Mouse (Mus musculus) CD4-positive, CD25-positive, alpha-beta regulatory T cell, adult 2 months (primary cell): ENCODE results near the gene Snf8.
A peak's percentile ranks its signal among the peaks of the same experiment; 100 is the strongest.

Experiments
- DNase-seq: peaks from one replicate; pipeline ENCODE4 v3.0.0-alpha.2; 2012; ENCODE audit warnings: low read depth, low spot score

Gene Snf8

DNA sequence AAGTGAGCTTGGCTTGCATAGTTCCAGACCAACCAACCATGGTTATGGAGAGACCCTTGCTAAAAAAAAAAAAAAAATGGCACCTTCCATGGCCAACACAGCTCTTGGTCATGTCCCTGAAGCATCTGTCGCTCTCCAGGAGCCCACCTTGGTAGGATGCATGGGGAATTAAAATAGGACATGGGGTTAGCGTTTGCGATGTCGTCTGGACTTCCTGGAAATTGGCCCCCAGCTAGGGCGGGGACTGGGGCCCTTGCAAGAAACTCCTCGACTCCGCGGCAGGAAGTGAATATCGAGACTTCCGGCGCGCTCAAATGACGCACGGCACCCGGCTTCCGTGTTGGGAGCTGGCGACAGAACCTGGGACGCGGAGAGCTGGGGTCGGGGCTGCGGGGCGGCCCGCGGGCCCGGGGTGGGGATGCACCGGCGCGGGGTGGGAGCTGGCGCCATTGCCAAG, at the start of gene Snf8:
Gene Snf8 (plus strand): TSS at position 290 of the 457 bp plus-strand sequence.
- DNase-seq = peak; percentile 96

DNA sequence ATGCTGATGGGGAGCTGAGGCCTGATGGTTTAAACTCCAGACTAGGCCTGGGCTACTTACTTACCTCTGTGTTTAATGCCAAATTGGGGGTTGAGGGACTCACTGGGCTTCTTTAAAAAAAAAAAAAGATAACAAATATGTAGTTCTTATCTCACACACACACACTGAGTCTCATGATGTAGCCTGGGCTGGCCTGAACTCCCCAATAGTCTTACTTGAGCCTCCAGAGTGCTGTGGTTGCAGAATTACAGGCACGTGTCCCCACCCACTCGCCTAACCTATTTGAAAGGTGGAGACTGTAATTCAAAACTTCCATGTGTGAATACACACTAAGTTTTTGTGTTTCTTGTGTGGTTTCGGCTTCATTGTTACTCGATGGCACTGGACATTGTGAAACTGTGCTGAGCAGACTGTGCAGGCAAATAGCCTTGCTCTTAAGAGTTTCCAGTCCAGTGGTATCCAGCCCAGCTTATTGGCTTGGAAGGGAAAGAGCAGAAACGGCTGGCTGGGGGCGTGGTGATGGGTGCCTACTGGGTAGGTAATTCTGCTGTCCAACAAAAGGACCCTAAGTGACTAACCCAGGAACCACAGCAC, 46.7 kb upstream of the Snf8 start:
- DNase-seq = no peak

DNA sequence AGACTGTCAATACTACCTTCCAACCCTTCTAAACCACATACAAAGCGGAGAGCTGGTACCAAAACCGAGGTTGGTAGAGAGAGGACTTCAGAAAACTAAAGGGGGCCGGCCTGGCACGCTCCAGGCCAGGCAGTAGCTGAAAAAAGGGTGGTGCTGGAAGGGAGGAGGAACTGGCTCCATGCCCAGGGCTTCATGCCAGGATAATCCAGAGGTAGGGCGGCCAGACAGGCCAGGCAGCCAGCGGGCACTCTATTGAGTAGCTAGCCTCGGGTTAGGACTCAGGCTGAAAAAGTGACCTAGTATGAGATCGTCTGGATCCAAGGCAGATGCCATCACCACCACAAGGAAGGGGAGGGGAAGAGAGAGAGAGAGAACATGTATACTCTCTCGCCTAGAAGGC, 46.2 kb upstream of the Snf8 start:
- DNase-seq = no peak

DNA sequence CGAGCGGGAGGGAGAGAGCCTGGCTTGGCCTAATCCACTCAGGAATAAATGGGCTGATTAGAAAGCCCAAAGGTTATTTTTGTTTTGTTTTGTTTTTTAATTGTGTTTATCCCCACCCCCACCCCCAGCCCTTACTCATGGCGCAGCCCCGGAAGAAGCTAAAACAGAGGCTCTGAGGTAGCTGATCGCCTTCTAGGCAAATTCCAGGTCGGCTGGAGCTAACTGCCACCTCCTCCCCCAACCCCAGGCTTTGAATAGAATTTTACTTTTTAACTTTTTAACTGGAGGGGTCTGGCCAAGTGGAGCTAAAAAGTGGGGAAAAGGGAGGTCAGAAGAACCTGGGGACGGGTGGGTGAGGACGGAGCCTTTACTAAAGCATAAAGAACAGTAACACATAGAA, 44.8 kb upstream of the Snf8 start:
- DNase-seq = no peak

DNA sequence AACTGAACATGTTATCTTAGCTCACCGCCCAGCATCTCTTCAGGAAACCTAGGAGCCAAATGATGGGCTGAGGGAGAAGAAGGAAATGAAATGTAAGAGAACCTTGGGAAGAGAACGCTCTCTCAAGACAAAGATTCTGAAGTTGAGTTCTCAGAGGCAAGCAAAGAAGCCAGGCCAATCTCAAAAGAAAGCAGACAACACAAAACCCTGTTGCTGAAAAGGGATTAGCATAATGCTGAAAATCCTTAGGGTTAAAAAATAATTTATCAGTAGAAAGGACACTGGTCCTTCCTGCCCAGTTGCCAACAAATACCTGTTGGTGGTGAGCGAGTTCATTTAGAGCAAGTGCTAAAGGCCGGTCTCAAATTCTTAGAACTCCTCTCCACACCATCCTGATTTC, 44.3 kb upstream of the Snf8 start:
- DNase-seq = no peak

DNA sequence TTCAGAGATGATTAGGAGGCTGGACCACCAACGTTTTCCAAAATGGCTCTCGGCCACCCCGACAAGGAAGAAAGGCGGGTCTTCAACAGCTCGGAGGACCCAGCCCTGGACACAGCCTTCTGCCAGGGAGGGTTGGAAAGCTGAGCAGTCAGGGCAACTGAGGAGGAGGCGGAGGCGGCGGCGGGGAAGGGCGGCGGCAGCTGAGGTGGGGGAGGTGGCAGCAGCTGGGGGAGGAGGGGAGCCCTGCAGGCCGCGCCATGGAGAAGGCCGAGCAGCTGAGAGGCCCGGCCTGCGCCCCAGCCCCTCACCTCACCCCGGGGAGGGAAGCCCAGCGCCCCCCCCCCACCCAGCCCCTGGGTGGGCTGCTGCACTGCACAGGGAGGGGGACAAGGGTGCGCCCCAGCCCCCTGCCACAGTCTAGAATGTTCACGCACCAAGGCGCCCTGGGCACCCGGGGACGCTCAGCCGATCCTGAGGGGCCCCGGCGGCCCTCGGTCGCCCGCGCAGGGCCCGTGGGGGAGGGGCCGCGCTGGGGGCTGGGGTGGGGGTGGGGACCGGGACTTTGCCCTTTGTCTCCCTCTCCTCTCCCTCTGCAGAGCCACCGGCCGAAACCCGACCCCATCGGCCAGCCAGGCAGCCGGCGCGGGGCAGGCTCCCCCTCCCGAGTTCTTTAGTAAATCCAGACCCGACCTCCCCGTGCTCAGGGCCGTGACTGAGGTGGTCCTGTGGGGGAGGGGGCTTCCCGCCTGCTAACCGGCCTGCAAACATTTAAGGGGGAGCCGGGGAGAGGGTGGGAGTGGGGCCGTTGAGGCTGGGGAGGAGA, 43.6 kb upstream of the Snf8 start:
- no peak for DNase-seq

- DNase-seq = no peak
Measured at GRCm38 (mm10) chr11:95994151-95994550, 40.5 kb upstream of the Snf8 start.

- DNase-seq = no peak
Measured at GRCm38 (mm10) chr11:96003100-96003900, 31.4 kb upstream of the Snf8 start.

GRCm38 (mm10) chr11:96003969-96004792, 30.5 kb upstream of the Snf8 start:
- no peak for DNase-seq

GRCm38 (mm10) chr11:96004793-96005402, 29.8 kb upstream of the Snf8 start:
- peak; percentile 45 for DNase-seq

- DNase-seq = peak; percentile 41
Measured at GRCm38 (mm10) chr11:96005403-96006271, 29.0 kb upstream of the Snf8 start, which contains the start of gene Igf2bp1. Gene Igf2bp1, minus strand, starts transcription at chr11:96005940.

- peak; percentile 12 for DNase-seq
Measured at GRCm38 (mm10) chr11:96006367-96006851, 28.3 kb upstream of the Snf8 start.

DNA sequence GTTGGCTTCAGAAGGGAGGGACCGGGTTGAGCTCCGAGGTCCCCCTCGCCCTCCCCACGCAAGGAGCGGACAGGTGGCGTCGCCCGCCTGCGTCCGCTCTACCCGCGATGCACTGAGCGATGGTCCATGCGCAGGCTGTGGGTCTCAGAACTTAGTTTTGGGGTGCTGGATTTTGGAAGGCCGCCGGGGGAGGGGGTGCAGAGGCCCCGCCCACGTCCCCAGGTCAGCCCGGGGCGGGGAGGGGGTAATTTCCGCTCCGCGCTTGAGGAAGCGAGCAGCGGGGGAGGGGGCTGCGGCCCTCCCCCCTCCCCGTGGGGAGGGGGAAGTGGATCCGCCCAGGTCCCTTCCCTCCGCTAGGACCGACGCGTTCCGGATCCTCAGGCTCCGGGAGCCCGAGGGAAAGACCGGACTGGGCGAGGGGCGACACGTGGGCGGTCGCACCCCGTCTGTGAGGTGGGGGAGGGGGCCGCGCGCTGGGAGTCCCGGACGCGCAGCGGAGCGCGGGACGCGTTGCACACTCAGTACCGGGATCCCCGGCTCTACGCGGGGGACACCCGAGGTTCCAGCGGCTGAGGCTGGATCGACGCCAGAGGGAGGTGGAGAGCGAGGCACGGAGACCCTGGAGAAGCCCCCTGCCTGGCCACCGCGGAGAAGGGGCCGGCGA, 27.7 kb upstream of the Snf8 start:
- DNase-seq = peak; percentile 48

DNA sequence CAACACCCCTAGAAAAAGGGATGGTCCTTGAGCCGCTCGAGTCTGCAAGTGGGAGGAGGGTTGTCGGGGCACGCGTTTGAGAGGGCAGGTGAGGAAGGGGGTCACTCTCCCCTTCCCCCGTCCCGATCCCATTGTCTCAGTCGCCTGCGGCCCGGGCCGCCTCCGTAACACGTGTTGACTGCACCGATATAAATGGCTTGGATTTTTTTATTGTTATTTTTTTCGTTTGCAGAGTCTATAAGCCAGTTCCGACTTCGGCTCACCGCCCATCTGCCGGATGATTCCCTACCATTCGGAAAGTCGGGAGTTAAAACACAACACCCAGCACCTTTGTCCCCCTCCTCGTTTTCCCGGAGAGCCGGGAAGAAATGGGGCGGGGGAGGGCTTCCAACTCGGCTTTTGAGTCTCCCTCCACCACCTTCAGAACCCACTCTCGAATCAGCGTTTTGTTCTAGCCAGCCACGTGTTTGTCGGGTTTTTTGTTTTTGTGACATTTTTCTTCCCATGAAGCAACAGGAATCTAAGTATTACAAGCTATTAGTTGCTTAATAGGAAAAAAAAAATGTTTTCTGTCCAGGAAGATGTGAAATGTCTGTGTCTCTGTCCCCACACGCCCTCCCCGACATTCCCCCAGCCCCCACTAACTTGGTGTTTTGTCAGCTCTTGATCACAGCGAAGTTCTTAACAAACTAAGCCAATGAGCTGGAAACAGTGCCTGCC, 27.0 kb upstream of the Snf8 start:
- peak; percentile 17 for DNase-seq

GRCm38 (mm10) chr11:96008827-96009226, 25.9 kb upstream of the Snf8 start:
- DNase-seq = no peak

- DNase-seq = no peak
Measured at GRCm38 (mm10) chr11:96011982-96012381, 22.7 kb upstream of the Snf8 start.

DNA sequence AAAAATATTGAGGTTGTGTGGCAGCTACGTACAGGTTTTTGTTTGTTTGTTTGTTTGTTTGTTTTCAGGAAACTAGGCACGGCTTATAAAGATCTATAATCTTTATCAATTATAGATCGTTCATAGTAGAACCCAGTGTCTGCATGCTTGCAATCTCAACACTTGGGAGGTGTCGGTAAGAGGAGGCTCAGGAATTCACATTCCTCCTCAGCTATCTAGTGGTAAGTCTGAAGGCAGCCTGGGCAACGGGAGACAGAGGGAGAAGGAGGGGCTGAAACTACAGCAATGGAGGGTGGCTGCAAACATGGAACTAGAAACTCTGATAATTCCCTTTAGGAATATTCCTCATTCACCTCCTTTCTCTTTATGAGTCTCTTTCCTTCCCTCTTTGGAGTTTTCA, 19.3 kb upstream of the Snf8 start:
- no peak for DNase-seq

DNA sequence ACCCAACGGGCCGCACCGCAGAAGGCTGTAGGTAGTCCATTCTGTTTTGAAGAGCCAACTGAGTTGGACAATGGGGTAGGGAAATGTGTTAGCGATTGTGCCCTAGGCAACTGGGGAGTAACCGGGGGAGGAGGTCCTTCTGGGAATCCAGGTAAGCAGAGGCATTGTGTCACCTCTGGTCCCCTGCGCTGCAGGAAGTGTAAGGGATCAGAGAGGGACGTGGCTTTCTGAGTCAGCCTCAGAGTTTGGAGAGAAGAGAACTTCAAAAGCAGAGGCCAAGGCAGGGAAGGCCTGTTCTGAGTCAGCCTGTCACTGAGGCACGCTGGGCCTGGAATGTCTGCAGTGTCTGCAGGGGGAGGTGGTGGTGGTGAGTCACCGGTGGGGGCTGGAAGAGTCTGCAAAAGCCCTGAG, 16.7 kb upstream of the Snf8 start:
- DNase-seq = no peak

- DNase-seq = no peak
Measured at GRCm38 (mm10) chr11:96020622-96021021, 14.1 kb upstream of the Snf8 start.
